Mouse (Mus musculus): ENCODE data around the gene Sla2. TPM values are rescaled to one million over a fixed set of nuclear protein-coding genes. Genes with fewer than 3 reads are reported as not detected.
"Not testable (repeated sequence)": the region's sequence is repeated elsewhere in the genome, so short reads cannot be mapped to it uniquely, and the experiment has no call there.

Sla2 gene
- polyA plus RNA-seq, 1 experiment = 0.78 TPM

DNA sequence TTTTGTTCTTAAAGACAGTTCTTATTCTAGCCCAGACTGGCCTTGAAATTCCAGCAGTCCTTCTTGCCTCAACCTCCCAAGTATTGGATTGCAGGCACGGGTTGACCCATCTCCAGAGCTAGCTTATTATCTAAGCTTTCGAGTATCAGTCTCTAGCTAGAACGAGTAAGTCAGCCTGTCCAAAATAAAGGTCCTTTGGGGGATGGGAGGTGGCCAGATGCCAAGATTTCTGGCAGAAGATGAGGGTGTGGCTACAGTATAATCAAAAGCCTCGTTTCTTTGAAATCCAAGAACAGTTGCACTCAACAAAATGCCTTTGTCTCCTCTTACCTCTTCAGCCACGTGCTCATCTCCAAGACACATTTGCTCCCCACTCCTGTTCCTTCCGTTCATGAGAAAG is 16.5 kb downstream of the Sla2 start:
- DNase-seq (ENCODE audit: extremely low spot score in 1 of 2, low spot score in 1 of 2) = no peak

DNA sequence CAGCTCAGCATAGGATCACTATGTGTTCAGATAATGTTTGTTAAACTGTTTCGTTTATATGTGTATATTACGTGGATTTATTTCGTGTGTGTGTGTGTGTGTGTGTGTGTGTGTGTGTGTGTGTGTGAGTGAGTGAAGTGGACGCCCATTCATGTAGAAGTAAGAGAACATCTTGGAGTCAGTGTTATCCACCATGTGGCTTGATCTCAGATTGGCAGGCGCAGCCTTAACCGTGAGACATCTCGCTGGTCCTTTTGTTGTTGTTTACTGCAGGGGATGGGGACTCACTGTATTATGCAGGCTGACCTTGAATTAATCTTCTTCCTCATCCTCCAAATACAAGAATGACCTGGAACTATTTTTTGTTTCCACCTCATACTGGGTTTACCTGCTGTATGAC is 17.4 kb downstream of the Sla2 start:
- DNase-seq (ENCODE audit: extremely low spot score in 1 of 2, low spot score in 1 of 2) = no peak

- DNase-seq (ENCODE audit: extremely low spot score in 1 of 2, low spot score in 1 of 2) = peak in 1 of 2 experiments; percentile 18
Measured at GRCm38 (mm10) chr2:156868994-156869393, 18.0 kb downstream of the Sla2 start.

DNA sequence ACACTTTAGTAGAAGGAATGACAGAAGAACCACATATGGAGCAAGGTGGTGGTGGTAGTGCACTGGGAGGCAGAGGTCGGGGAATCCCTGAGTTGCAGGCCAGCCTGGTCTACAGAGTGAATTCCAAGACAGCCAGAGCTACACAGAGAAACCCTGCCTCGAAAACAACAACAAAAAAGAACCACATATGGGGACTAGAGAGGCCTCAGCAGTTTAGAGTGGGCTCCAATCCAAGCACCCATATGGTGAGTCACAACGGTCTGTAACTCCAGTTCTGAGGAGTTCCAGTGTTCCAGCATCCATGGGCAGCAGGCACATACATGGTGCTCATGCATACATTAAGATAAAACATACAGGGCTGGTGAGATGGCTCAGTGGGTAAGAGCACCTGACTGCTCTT is 22.5 kb downstream of the Sla2 start:
- DNase-seq (ENCODE audit: extremely low spot score in 1 of 2, low spot score in 1 of 2) = no peak

DNA sequence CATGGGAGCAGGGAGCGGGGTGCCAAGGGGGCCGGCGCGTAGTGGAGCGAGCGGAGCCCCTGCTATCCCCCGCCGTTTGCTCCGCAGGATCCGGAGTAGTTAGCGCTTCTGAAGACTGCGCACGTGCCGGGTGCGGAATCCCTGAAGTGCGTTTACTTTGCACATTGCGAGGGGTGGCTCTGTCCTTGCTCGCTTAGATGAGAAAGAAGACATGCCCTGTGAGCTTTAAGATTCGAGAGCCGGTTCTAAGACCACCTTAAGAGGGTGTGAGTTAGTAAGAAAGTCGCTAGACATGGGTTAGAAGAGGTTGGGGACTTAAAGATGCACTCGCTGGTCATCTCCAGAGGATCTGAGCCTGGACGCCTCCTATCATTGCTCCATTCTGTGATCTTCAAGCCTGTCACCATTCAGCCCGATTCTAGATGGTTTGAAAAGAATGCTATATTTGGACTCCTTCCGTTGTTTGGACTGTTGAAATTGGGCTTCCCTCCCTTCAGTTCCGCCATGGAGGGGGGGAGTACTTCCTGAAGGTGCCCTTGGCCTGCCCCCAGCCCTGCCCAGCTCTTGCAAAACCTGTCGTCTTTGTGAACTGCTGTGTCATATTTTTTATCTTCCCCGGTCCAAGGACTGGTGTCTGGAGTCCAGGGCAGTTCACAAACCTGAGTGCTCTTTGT is 23.4 kb downstream of the Sla2 start:
- no peak for DNase-seq (ENCODE audit: extremely low spot score in 1 of 2, low spot score in 1 of 2)

- peak; percentile 93 to 98 for DNase-seq (ENCODE audit: extremely low spot score in 1 of 2, low spot score in 1 of 2)
Measured at GRCm38 (mm10) chr2:156862772-156863486, 24.1 kb downstream of the Sla2 start, which contains the start of gene Rab5if. TSS of gene Rab5if (plus strand) at chr2:156863128.

- DNase-seq (ENCODE audit: extremely low spot score in 1 of 2, low spot score in 1 of 2) = peak in 1 of 2 experiments; percentile 26
Measured at GRCm38 (mm10) chr2:156862041-156862717, 24.8 kb downstream of the Sla2 start.

GRCm38 (mm10) chr2:156858671-156859070 is 28.3 kb downstream of the Sla2 start:
- DNase-seq (ENCODE audit: extremely low spot score in 1 of 2, low spot score in 1 of 2) = no peak

DNA sequence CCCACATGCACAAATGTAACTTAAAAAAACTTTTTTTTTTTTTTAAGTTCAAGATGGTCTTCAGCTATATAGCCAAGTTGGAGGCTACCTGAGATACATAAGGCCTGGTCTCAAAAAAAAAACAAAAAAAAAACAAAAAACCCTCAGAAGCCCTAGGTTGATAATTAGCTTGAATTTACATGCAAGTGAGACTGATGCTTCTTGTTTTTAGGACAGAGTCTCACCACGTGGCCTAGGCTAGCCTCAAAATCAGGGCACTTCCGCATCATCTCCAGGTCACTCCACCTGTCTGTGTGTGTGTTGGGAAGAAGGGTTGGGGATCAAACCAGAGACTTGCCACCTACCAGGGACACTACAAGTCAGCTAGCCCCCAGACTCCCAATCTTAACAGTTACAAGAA is 29.2 kb downstream of the Sla2 start, which contains the start of gene 4930518I15Rik:
TSS of gene 4930518I15Rik (minus strand) at position 112 of the 400 bp plus-strand sequence.
- no peak for DNase-seq (ENCODE audit: extremely low spot score in 1 of 2, low spot score in 1 of 2)

DNA sequence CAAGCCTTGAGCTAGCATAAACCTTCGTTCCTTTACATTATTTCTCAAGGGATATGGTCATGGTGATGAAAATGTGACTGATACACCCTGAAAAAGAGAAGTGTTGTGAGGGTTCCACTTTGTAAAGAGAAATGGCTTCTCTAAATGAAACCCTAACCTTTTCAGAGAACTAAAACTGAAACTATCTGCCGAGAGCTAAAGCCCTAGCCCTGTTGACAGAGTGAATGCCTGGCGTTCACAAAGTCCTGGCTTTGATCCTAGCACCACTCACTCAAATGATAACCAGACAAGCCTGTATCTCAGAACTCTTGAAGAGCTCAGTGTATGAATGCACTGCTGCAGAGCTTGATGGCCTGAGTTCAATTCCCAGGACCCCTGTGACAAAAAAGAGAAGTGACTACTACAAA is 29.6 kb downstream of the Sla2 start:
- no peak for DNase-seq (ENCODE audit: extremely low spot score in 1 of 2, low spot score in 1 of 2)

DNA sequence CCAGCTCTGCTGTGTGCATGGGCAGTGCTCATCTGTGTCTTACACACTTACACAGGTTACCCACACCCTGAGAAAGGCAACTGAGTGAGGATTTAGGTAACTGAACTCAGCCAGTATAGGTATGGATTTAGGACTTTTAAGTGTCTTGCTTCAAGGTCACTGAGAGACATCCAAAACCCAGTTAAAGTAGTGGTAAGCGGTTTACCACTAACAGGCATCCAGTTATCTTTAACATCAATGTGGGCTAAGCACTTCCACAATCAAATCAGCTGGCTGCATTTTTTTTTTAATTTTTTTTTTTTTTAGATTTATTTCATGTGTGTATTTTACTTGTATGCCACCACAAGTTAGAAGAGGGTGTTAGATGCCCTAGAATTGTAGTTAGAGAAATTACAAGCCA is 30.7 kb downstream of the Sla2 start:
- DNase-seq (ENCODE audit: extremely low spot score in 1 of 2, low spot score in 1 of 2) = no peak

GRCm38 (mm10) chr2:156853999-156854771 is 32.8 kb downstream of the Sla2 start:
- DNase-seq (ENCODE audit: extremely low spot score in 1 of 2, low spot score in 1 of 2) = peak in 1 of 2 experiments; percentile 68

DNA sequence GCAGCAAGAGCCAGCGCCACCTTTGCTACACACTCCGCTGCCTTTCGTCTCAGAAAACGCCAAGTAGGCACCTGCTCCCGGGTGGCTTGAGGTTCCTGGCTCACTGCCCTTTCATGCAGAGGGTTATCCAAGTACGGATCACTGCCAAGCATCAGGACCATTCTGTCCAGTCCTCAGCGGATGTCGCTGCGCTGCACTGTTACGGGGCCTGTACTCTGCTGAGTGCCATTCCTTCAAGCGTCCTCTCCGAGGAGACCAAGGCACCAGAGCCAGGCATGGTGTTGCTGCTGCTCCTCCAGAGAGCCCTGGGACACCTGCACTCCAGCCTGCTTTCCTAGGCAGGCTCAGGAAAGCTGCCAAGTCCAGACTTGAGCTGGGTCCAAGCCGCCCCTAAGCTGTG is 33.4 kb downstream of the Sla2 start:
- not testable (repeated sequence) for DNase-seq (ENCODE audit: extremely low spot score in 1 of 2, low spot score in 1 of 2)

DNA sequence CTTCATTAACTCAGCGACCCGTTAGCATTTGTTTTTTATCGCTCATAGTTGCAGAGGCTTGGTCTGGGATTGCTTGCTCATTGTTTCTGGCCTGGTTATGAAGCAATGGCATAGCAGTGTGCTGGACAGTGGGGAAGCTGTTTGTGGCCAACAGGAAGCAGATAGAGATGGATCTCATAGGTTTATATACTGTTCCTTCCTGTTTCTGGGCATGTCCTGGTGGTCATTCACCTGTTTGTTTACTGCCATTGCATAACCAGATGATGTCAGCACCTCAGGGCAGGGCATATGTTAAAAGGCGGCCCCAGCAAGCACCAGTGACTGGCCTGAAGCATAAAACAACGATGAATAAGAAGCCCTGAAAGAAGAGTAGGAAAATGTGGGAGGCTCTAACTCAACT is 36.5 kb downstream of the Sla2 start:
- no peak for DNase-seq (ENCODE audit: extremely low spot score in 1 of 2, low spot score in 1 of 2)

DNA sequence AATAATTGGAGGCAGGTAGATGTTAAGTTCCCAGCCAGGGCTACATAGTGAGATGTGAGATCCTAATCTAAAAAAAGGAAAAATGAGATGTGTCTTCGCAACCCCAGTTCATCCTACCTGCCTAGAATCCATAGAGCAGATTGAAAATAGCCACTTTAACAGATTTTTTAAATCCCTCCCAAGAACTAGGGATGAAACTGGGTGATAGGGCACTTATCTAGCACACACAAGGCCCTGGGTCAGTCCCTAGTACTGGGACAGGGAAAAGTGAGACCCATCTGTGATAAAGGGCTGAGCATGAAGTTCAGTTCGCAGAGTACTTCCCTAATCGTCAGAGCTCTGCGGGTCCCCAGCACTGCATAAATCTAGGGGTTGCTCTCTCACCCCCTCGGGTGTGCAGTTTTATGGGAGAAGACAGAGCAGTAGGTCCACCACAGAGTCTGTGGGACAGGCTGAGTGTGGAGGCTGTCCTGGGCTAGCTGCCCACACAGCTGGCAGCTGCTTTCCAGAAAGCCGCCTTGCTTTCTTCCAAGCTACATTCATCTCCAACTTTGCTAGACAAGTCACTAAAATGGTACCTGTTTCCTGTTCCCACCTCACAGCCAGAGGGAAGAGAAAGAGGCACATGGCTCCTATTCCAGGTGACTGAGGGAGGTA is 38.3 kb downstream of the Sla2 start:
- no peak for DNase-seq (ENCODE audit: extremely low spot score in 1 of 2, low spot score in 1 of 2)

- no peak for DNase-seq (ENCODE audit: extremely low spot score in 1 of 2, low spot score in 1 of 2)
Measured at GRCm38 (mm10) chr2:156847653-156848052, 39.3 kb downstream of the Sla2 start.

DNA sequence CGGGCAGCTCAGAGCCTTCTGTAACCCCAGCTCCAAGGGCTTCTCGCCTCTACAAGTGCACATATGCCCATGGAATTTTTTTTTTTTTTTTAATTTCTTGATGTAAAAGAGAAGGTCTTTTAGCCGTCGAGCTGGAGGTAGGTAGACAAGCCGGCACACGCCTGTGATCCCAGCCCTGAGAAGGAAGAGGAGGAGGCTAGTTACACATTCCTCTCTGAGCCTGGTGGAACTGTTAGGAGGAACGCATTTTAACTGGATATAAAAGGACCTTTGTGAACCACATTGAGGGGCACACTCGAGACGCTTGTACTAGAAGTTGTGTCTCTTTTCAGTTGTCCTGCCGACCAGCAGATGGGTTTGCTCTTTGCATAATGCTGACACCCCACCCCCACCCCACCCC is 42.3 kb downstream of the Sla2 start:
- DNase-seq (ENCODE audit: extremely low spot score in 1 of 2, low spot score in 1 of 2) = no peak

DNA sequence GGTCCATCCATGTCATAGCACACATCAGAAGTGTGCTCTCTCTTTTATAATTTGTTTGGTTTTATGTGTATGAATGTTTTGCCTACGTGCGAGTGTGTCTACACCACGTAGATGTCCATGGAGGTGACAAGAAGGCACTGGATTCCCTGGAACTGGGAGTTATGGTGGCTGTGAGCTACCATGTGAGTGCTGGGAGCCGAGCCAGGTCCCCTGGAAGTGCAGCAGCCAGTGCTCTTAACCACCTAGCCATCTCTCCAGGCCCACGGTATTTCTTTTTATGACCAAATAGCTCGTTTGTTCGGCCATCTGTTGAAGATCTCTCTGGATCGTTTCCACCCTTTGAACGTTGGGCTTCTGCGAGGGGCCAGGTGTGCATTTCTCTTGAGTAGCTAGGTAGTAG is 43.7 kb downstream of the Sla2 start:
- no peak for DNase-seq (ENCODE audit: extremely low spot score in 1 of 2, low spot score in 1 of 2)

GRCm38 (mm10) chr2:156842711-156843110 is 44.3 kb downstream of the Sla2 start:
- no peak for DNase-seq (ENCODE audit: extremely low spot score in 1 of 2, low spot score in 1 of 2)

Data from frontal cortex, adult 2 months (tissue).